Mouse (Mus musculus): ENCODE results near the gene Nrp2.

GRCm38 (mm10) chr1:62784084-62784392 lies 81.0 kb downstream of the Nrp2 start:
- TF ChIP-seq CTCF (IDR thresholded peaks at IDR 0.05; ENCODE audit: extremely low read depth, insufficient read depth, low read length) = no peak
- TF ChIP-seq POLR2A (IDR thresholded peaks at IDR 0.05; ENCODE audit: extremely low read depth, insufficient read depth, low read length) = no peak
